Mouse (Mus musculus) left cerebral cortex, postnatal 25 days (tissue): ENCODE data around the gene Krt88. TPM values are rescaled to one million over a fixed set of nuclear protein-coding genes. Genes with fewer than 3 reads are reported as not detected.

Source experiments
- DNase-seq, 2 experiments: peaks; one replicate each; pipeline ENCODE4 v3.0.0; 2022; ENCODE audit warnings: low spot score in 2 of 2, mixed read lengths in 1 of 2
- intact Hi-C: fragments of 180-260 bp; cut with DNase I; formaldehyde crosslinking; loops from one replicate; pipeline ENCODE4 v1.15.1; 2025
- total RNA-seq, 2 experiments: library from RNA; stranded (reverse); gene quantifications; 2 replicates each; pipeline ENCODE4 v1.2.3; 2021

Krt88 gene
- total RNA-seq, result not detected

- no peak for DNase-seq
- intact Hi-C loops, result no loop called here
Observed at GRCm38 (mm10) chr15:101447444-101447843, at the start of gene Krt88. Gene Krt88, plus strand, starts transcription at chr15:101447744.

- no peak for DNase-seq
- intact Hi-C loops, result no loop called here
Observed at GRCm38 (mm10) chr15:101398269-101398668, 49.3 kb upstream of the Krt88 start.

GRCm38 (mm10) chr15:101410775-101411174, 36.8 kb upstream of the Krt88 start, which contains the start of gene Krt7:
Gene Krt7, plus strand, starts transcription at chr15:101411043.
- intact Hi-C loops, result no loop called here

GRCm38 (mm10) chr15:101412188-101412587, 35.4 kb upstream of the Krt88 start:
- no peak for DNase-seq
- intact Hi-C loops, result no loop called here

More at GRCm38 (mm10) chr15:101410775-101411174, 36.8 kb upstream of the Krt88 start, which contains the start of gene Krt7:
- DNase-seq, result no peak

GRCm38 (mm10) chr15:101413916-101414635, 33.5 kb upstream of the Krt88 start:
- DNase-seq, result peak in 1 of 2 experiments; percentile 14
- intact Hi-C loops, result no loop called here

- DNase-seq, result no peak
- intact Hi-C loops, result no loop called here
Observed at GRCm38 (mm10) chr15:101414807-101415565, 32.6 kb upstream of the Krt88 start.

- intact Hi-C loops, result no loop called here
- peak in 1 of 2 experiments; percentile 24 for DNase-seq
Observed at GRCm38 (mm10) chr15:101418950-101419349, 28.6 kb upstream of the Krt88 start.

GRCm38 (mm10) chr15:101420903-101421302, 26.6 kb upstream of the Krt88 start:
- intact Hi-C loops, result no loop called here
- DNase-seq, result no peak

- DNase-seq, result no peak
- intact Hi-C loops, result no loop called here
Observed at GRCm38 (mm10) chr15:101424914-101425313, 22.6 kb upstream of the Krt88 start.

GRCm38 (mm10) chr15:101436611-101437010, 10.9 kb upstream of the Krt88 start:
- no peak for DNase-seq
- intact Hi-C loops, result no loop called here

GRCm38 (mm10) chr15:101438555-101438954, 9.0 kb upstream of the Krt88 start, which contains the start of gene Krt87:
Gene Krt87, minus strand, starts transcription at chr15:101438804.
- DNase-seq, result no peak
- intact Hi-C loops, result no loop called here

- peak; percentile 29 to 33 for DNase-seq
- intact Hi-C loops, result no loop called here
Observed at GRCm38 (mm10) chr15:101440837-101441236, 6.7 kb upstream of the Krt88 start.

GRCm38 (mm10) chr15:101446572-101446971, 972 bp upstream of the Krt88 start:
- no peak for DNase-seq
- intact Hi-C loops, result no loop called here

- DNase-seq, result peak; percentile 60 to 74
- intact Hi-C loops, result loop anchor here (5.0 kb wide), 1 partner anchor 111 kb away; no protein-coding TSS in a partner anchor
Observed at GRCm38 (mm10) chr15:101453093-101453736, 5.7 kb downstream of the Krt88 start.

- intact Hi-C loops, result loop anchor here (5.0 kb wide), 1 partner anchor 112 kb away; no protein-coding TSS in a partner anchor
- DNase-seq, result no peak
Observed at GRCm38 (mm10) chr15:101454774-101455173, 7.2 kb downstream of the Krt88 start.

GRCm38 (mm10) chr15:101455292-101455691, 7.7 kb downstream of the Krt88 start:
- no peak for DNase-seq
- intact Hi-C loops, result no loop called here

- intact Hi-C loops, result no loop called here
- DNase-seq, result no peak
Observed at GRCm38 (mm10) chr15:101455891-101456290, 8.3 kb downstream of the Krt88 start.

- no peak for DNase-seq
- intact Hi-C loops, result no loop called here
Observed at GRCm38 (mm10) chr15:101458361-101458930, 10.9 kb downstream of the Krt88 start.

GRCm38 (mm10) chr15:101459283-101459682, 11.7 kb downstream of the Krt88 start:
- intact Hi-C loops, result no loop called here
- DNase-seq, result no peak

- no peak for DNase-seq
- intact Hi-C loops, result no loop called here
Observed at GRCm38 (mm10) chr15:101463651-101464050, 16.1 kb downstream of the Krt88 start, which contains the start of gene Krt81. Gene Krt81, minus strand, starts transcription at chr15:101463751.
